Mouse (Mus musculus) G1E (cell line): ENCODE data around the gene Arhgef19.

Source experiments
- CTCF ChIP-seq: IDR thresholded peaks from 2 replicates; pipeline ENCODE4 v1.5.1; 2012; ENCODE audit warnings: low read depth, low read length, inconsistent platforms, mixed read lengths
- GATA1 ChIP-seq: IDR thresholded peaks from 2 replicates; pipeline ENCODE4 v1.6.1; 2012; ENCODE audit warnings: borderline replicate concordance, low read length, inconsistent platforms, mixed read lengths
- GATA2 ChIP-seq: IDR thresholded peaks from 2 replicates; pipeline ENCODE4 v1.6.1; 2012; ENCODE audit warnings: low read depth, low read length, inconsistent platforms, borderline replicate concordance
- POLR2AphosphoS5 ChIP-seq: IDR thresholded peaks from 2 replicates; pipeline ENCODE4 v1.6.1; 2012; ENCODE audit warnings: low read depth, low read length, inconsistent platforms; ENCODE audit not compliant: insufficient replicate concordance
- TAL1 ChIP-seq: conservative IDR thresholded peaks from 2 replicates; pipeline ENCODE4 v1.6.1; 2012; ENCODE audit warnings: low read depth, low read length, inconsistent platforms, mixed read lengths

- TF ChIP-seq CTCF (no peak), GATA2 (no peak), TAL1 (no peak), GATA1 (no peak), POLR2AphosphoS5 (no peak)
Observed at GRCm38 (mm10) chr4:141228687-141229086, 10.6 kb upstream of the Arhgef19 start.
